Mouse (Mus musculus) ovary, adult 2 months (tissue): ENCODE data around the gene Plgrkt. TPM values are rescaled to one million over a fixed set of nuclear protein-coding genes. Genes with fewer than 3 reads are reported as not detected.

Experiments
- polyA plus RNA-seq: library from polyadenylated mRNA; depleted of rRNA; stranded (reverse); fragments of >200 nt; gene quantifications from 2 replicates; pipeline ENCODE4 v1.2.3, GENCODE M21; 2012; rRNA removed

The Plgrkt gene
- 21.2 and 29.7 TPM in 2 replicates for polyA plus RNA-seq

DNA sequence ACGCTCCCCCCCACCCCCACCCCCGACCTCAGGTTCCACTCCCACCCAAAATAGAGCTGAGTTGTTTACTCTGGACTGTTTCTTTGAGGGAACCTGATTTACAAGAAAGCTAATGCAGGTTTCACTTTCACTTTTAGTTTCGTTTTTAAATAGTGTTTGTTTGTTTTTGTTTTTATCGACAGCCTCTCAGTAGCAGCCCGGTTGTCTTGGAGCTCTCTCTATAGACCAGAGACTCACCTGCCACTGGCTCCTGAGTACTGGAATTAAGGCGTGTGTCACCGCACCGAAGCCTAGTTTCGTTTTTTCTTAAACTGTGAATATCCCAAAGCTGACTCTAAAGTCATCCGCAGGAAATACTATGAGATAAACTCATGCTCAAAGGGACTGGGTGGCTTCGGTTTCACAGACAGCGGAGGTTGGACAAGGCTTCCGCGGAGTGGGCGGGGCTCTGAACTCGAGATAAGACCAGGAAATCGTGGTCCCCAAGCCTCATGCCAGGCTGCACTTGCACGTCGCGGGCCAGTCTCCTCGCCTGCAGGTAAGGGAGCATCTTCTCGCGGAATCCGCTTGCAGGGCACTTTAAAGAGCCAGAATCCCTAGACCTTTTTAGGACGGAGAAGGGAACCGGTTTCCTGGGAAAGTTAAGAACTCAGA is at the start of gene Plgrkt, which contains the start of gene Cd274:
Gene Plgrkt (minus strand): TSS at position 422 of the 654 bp plus-strand sequence.
Gene Cd274 (plus strand): TSS at position 487 of the 654 bp plus-strand sequence.

DNA sequence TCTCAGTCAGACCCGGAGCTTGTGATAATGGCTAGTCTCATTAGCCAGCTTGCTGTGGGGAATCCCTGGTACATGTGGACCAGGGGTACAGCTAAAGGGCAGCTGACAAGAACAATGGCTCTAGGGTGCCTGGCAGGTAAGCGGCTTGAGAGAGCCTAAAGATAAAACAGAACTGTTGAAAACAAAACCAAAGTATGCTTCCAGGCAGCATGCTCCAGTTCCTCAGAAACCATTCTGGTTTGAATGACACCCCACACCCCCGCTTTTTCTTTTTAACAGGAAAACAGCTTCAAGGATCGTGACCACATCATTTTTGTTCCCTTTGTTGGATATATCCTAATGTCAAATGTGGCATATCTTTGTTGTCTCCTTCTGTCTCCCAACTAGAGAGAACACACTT is 43.4 kb upstream of the Plgrkt start, which contains the start of gene Pdcd1lg2:
Gene Pdcd1lg2 (plus strand): TSS at position 301 of the 400 bp plus-strand sequence.

DNA sequence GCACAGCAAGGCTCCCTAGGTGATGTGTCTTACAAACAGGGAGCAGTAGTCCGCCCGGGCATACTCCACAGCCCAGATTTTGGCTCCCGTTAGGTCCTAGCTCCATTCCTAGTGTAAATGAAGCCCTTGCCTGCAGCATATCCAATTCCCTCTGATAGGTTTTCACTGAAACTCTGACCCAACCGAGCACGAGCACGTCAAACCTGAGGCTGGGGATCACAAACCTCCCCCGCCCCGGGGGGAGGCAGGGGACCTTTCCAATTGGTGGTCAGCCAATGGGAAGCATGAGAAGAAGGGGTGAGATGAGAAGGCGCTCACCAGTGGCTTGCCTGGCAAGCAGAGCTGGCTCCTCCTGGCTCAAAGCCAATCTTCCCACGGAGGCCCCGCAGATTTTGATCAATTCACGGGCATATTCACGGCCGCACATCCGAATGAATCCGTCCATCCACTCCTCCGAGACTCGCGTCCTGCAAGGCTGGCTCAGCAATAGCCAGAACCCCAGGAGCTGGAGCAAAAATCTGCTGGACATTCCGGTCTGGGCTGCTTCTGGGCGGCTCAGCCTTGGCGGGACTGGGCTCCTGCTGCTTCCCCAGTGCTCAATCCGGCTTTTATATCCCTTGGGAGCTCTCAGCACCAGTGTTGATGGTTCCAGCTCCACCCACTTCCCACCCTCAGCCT is 33.0 kb downstream of the Plgrkt start, which contains the start of gene Rln1:
Gene Rln1 (minus strand): TSS at position 603 of the 678 bp plus-strand sequence.

DNA sequence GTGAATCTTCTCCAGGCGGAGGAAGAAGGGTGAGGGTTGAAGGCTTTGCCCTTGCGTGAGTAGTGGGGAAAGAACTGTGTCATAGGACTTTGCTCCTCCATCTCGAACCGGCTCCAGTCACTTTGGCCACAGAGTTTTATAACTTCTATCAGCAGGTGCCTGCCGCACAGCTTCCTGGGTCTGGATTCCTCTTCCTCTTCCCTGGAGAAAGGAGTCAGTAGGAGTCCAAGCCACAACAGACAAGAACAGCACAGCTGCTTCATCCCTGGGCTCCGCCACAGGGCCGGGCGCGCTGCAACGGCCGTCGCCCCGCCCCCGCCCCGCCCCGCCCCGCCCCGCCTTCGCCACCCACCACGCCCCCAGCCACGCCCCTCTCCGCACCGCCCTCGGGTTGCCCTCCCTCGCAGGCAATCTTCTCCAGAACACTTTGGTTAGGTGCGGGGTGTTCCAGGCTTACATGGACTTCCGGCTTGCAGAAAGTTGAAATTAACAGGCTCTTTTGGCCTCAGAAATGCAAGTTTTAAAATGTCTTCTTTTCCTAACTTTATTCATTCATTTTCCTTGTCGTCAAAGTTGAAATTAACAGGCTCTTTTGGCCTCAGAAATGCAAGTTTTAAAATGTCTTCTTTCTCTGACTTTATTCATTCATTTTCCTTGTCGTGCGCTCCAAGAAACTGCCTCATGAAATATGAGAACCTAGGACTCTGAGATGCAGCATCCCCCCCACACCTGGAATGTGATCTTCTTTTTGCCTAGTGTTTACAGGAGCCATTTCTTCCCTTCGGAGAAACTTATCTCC is 41.9 kb downstream of the Plgrkt start, which contains the start of gene Insl6:
Gene Insl6 (minus strand): TSS at position 304 of the 799 bp plus-strand sequence.

Other genes with a start within 250 kb of the Plgrkt start
- gene Jak2, start 115.6 kb downstream of the Plgrkt start, polyA plus RNA-seq = 6.7 and 9.0 TPM in 2 replicates
- gene Insl6, start 42.0 kb downstream of the Plgrkt start, polyA plus RNA-seq = 0.77 and 2.3 TPM in 2 replicates
- gene Rln1, start 32.7 kb downstream of the Plgrkt start, polyA plus RNA-seq = 0.26 TPM in 1 of 2 replicates, not detected in the other
- gene Cd274, start 65 bp upstream of the Plgrkt start, polyA plus RNA-seq = 0.81 and 1.1 TPM in 2 replicates
- gene Pdcd1lg2, start 43.5 kb upstream of the Plgrkt start, polyA plus RNA-seq = 0.08 TPM in 1 of 2 replicates, not detected in the other
- gene Ric1, start 154.9 kb upstream of the Plgrkt start, polyA plus RNA-seq = 14.3 and 17.8 TPM in 2 replicates